Mouse (Mus musculus) right cerebral cortex, postnatal 14 days (tissue): Measurements from ENCODE around the gene Itpr2.
A peak's percentile ranks its signal among the peaks of the same experiment; 100 is the strongest.

Experiments used
- DNase-seq: peaks from one replicate; pipeline ENCODE4 v3.0.0; 2022

Gene Itpr2

DNA sequence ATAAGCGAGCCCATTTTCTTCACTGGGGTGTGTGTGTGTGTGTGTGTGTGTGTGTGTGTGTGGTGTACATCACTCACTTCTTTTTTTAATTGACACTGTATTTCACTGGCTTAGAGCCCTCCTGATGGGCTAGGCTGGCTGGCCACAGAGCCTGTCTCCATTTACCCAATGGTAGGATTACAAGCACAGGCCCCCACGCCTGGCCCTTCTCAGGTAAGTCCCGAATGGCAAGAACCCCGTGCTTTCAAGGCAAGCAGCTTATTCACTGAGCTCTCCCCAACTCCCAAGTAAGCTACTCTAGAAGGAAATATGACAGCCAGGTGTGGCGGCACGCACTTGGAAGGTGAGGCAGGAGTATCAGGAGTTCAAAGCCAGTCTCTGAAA, 91.6 kb downstream of the Itpr2 start:
- DNase-seq: no peak

DNA sequence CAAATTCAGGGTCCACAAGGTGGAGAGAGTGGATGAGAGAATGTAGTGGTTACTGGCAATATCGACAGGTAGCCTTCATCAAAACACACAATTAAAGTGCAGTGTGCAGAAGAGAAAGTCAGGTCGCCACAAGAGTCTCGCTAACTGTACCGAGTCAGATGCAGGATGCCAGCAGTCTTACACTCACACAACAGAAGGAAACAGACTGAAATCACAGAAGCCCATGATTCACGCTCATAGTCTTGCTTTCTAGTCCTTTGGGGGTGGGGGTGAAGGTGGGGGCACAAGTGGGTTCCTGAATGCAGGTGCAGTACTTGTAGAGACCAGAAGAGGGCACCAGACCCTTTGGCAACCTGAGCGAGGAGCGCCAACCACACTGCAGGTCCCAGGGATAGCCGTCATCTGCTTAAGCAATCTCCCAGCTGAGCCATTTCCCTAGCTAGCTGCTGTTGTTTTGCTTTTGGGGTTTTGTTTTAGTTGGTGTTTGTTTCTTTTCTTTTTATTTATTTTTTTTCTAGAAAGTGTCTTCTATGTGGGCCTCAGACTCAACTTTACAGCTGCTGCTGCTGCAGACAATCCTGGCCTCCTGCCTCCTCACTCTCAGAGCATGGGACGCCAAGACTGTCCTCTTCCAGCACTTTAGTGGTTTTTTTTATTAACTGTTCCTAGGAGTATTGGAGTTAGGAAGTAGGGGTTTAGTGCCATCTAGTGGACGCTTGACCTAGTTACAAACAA, 92.2 kb downstream of the Itpr2 start:
- DNase-seq: peak; percentile 77

DNA sequence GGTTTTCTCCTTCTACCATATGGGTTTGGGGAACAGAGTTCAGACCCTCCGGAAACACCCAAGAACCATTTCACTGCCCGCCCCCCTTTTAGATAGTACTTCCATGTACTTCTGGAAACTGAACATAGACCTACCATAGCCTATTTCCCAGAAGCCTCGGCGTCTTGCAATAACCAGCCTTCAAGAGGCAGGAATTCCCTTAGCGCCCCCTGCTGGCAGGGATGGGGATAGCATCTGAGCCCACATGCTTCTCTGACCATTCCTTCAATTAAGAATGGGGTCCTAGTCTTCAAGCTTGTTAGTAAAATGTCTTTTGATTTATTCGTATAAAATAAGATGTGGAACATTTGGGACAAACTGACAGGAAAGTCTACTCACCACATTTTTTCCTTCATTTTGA, 96.6 kb downstream of the Itpr2 start:
- peak; percentile 35 for DNase-seq

GRCm38 (mm10) chr6:146404876-146405275, 97.1 kb downstream of the Itpr2 start:
- DNase-seq: no peak

DNA sequence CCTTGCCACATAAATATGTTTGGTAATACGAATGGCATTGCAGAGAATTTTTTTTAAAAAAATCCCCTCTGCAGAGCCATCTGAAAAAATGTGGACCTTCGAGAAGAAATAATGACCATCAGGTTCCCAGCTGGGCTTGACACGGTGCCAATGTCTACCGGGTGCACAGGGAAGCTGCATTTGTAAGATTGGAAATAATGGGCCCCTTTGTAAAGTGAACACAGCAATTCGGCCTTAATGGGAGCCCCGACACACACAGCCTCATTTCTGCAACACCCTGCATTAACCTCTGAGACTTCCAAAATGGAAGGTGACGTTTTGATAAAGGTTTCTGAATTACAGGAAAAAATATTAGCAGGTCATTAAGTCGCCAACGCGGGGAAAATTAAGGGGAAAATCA, 97.9 kb downstream of the Itpr2 start:
- peak; percentile 29 for DNase-seq

DNA sequence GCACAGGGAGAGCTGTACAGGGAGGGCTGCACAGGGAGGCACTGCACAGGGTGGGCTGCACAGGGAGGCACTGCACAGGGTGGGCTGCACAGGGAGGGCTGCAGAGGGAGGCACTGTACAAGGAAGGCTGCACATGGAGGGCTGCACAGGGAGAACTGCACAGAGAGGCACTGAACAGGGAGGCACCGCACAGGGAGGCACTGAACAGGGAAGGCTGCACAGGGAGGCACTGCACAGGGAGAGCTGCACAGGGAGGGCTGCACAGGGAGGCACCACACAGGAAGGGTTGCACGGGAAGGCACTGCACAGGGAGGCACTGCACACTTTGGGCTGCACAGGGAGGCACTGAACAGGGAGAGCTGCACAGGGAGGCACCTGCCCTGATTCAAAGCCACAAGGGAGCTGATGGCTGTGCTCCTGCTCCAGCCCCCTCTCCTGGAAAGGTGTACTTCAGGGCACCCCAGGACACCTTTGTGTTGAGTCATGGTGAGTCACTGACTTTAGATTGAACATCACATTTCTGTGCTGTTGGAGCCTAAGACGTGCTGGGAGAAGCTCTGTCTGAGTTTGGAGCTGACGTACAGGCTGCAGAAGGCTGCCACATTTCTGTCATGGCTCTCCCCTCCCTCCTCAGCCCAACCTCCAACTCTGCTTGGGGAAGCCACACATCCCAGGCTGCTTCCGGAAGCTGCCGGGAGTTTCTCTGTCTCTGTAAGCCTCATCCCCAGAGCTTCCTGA, 98.9 kb downstream of the Itpr2 start:
- peak; percentile 22 for DNase-seq

GRCm38 (mm10) chr6:146397803-146398202, 104.2 kb downstream of the Itpr2 start:
- DNase-seq: no peak

DNA sequence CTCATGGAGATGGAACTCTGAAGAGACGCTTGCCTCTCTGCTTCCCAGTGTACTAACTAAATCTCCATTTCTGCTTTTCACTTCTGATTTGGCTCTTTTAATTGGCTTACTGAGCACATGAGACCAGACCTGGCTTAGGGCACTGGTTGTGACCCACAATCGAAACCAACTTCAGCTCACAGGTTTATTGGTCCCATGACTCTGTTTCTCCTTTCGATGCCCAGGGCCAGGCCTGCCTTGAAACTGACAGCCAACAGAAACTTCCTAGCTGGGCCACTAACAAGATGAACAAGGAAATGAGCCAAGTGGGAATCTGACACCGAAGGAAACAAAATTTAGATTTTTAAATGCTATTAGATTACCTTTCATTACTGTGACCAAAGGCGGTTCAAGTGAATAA, 105.8 kb downstream of the Itpr2 start:
- DNase-seq: no peak

DNA sequence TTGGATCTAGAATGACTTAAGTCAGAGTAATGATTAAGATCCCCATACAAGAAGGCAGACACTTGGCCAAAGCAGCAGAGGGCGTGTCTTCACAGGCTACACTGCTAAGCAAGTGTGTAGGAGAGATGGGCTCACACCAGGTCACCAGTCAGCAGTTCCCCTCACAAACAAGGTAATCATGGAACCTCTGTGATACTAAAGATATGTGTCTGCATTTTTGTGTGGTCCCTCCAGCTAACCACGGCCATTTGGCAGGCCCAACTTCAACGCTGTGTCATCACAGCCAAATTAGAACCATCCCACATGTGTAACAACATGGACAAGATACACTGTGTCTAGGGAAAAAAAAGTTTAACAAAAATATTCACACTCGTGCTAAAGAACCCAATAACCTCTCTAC, 106.4 kb downstream of the Itpr2 start:
- DNase-seq: no peak

DNA sequence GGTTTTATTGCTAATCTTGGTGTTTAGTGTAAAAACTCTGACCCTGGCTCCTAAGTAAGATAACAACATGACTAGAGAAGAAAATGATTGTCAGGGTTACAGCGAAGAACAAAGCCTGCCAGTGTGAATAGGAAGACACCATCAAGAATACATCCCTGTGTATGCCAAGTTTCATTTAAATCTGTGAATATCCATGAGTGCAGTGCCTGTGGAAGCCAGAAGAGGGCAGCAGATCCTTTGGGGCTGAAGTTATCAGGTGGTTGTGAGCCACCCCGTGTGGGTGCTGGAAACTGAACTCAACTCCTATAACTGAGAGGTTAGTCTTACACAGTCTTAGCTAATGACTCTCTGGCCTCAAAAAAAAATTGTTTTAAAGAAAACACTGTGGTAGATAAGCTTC, 109.8 kb downstream of the Itpr2 start:
- DNase-seq: no peak

DNA sequence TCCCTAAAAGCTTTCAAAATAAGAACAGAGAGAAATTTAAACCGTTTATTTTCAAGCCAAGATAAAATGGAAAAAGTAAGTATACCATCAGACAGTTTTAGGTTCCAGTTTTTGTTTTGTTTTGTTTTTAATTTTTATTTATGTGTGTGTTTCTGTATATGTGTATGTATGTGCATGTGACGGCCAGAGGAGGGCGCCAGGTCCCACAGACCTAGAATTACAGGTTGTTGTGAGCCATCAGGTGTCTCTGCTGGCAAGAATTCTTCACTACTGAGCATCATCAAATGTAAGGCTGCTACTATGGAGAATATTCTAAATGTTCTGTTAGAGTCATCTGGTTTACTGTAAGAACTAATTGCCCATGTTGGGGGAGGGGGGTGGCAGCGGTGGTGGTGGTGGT, 111.9 kb downstream of the Itpr2 start:
- DNase-seq: no peak

DNA sequence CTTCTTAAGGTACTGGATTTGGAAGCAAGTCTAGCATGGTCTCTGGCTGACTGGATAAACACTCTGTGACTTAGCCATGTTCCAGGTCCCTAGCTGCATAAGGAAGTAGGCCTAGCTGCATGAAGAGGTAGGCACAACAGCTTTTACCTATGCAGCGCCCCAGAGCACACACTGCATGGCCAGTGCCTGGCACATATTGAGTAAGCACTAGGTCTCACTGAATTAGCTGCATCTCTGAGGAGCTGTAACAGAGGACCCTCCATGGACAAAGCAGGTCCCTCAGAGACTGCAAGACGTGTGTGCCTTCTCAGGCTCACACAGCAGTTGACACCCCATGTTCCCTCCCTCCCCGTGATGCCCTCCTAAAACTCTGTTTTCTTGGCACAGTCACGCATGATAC, 114.0 kb downstream of the Itpr2 start:
- DNase-seq: no peak

DNA sequence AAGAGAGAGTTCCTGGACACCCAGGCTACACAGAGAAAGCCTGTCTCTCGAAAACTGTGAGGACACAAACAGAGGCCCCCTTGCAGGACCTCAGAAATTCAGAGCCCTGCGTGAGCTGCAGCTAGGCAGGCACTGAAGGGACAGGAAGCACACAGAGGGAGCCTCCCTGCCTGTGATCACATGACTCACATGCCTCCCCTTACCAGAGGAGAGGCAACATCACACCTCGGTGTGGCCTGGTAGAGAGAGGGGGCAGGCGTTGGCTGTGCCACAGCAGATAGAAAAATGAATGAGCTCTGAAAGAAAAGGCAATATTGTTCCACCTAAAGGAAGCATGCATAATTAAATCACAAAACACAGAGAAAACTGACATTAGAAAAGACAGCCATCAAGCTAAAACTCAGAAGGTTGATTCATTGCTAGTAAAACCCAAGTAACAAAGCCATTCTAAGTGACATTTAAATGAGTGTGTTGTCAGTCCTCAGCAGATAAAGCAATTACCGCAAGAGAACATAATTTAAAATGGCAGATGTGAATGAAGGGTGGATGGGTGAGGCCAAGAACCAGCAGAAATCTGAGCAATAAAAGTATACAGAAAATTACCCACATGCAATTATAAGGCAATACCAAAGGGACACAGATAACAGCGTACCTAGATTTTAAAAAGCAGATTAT, 114.8 kb downstream of the Itpr2 start:
- DNase-seq: no peak

- no peak for DNase-seq
These were observed 122.8 kb downstream of the Itpr2 start for GRCm38 (mm10) chr6:146379263-146379662.

- DNase-seq: no peak
These were observed 130.5 kb downstream of the Itpr2 start for GRCm38 (mm10) chr6:146371511-146371910.

DNA sequence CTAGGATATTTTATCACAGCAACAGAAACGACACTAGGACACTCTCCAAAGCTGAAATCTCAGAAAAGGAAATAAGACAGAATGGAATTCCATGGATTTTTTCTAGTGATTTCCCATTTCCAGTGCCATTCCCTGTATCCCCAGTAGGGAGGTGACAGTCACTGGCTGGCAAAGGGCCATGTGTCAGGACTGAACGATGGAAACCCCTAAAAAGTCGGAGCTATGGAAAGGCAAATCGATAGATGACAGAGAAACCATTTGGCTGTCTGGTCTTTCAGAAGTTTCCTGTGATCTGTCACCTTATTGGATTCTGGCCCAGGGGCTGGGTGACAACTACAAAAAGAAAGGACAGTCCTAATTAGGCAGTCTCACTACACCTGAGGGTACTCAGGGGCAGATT, 135.8 kb downstream of the Itpr2 start:
- DNase-seq: no peak

- no peak for DNase-seq
These were observed 144.1 kb downstream of the Itpr2 start for GRCm38 (mm10) chr6:146357911-146358310.

DNA sequence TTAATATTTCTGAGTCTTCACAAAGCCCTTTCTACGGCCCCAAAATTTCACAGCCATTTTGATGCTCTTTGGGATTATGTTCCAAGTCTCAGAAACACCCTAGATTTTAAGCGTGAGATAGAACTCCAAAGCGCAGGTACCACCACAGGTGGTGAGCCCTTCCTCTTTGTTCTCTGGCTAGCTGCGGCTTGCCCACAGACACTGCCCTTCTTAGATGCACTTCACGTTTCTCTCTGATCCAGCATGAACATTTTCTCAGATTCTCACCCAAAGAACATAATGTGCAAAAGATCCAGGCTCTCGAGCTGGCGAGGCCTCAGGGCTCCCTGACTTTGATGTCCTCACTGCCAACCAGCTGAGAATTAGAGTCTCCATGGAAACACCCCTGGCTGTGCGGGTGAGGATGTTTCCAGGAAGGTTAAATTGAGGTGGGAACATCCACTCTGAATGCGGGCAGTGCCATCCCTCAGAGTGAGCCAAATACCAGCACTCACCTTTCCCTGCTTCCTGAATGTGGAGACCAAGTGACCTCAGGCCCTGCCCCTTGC, 149.7 kb downstream of the Itpr2 start:
- no peak for DNase-seq

DNA sequence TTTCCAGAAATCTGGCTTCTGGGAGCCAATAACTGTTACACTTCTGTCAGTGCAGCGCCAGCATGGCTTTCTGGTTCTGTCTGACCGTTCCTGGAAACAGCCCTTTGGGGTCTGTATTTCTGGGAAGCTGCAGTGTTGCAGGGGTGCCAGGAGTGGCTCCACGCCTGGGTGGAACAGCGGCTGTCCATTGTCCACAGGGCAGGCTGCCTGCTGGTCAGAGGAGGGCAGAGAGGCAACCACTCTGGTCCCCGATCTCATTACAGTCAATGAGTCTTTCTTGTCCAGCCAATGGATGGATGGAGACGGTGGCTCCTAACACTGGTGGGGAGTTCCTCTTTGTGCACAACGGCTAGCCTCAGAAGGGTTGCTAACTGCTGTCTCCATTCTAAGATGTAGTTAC, 150.2 kb downstream of the Itpr2 start:
- no peak for DNase-seq

DNA sequence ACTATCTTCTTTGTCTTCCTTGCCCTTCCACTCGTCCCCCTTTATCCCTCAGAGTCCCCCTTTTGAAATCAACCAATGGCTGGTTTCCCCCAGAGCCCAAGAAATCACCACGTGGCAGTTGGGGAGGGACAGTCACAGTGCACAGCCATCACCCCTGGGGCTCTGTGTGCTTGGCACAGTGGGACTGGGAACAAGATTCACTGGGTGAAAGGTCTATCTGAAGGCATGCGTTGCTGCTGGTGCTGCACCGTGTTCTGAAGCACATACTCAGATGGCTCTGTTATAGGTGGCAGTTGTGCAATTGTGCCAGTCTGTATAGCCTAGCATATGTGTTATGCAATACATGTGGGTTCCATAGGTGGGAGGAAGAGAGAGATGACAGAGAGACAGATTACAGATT, 154.5 kb downstream of the Itpr2 start:
- DNase-seq: no peak

- no peak for DNase-seq
These were observed 155.4 kb downstream of the Itpr2 start for GRCm38 (mm10) chr6:146346545-146347195.

GRCm38 (mm10) chr6:146344732-146345131, 157.3 kb downstream of the Itpr2 start:
- DNase-seq: peak; percentile 25

DNA sequence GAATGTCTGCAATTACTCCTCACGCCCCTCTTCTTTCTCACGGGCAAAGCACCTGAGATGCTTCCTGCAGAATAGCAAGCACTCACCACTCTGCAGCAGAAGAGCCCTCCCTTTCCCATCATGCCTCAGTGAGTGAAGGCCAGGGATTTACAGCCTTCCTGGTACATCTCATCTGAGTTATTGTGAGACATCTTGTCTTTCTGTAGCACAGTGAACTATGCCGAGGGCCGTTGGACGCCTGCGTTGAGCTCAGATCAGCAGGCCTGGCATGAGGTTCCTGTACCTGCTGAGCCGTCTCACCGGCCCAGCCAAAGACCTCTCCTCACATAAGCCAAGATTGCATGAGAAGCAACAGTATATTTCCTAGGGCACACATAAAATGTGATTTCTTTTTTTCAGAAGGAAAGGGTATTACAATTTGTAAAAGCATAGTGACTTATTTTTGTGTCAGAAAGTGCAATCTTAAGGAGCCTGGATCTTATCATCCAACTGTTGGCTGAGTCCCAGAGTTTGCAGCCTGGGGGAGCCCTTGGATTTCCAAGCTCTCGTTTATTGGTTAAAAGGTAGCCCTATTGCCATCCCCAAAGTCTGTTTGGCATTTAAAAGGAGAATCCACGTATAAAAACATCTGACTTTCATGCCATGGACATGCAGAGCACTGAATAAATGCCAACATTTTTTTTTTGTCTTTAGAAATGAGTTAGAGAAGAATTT, 158.2 kb downstream of the Itpr2 start:
- DNase-seq: no peak
